Mouse (Mus musculus): ENCODE measurements around the gene Rasgrp3. TPM values are rescaled to one million over a fixed set of nuclear protein-coding genes. Genes with fewer than 3 reads are reported as not detected.

Gene Rasgrp3
- total RNA-seq, 2 experiments from 2014 or later = 11.6 to 17.2 TPM

DNA sequence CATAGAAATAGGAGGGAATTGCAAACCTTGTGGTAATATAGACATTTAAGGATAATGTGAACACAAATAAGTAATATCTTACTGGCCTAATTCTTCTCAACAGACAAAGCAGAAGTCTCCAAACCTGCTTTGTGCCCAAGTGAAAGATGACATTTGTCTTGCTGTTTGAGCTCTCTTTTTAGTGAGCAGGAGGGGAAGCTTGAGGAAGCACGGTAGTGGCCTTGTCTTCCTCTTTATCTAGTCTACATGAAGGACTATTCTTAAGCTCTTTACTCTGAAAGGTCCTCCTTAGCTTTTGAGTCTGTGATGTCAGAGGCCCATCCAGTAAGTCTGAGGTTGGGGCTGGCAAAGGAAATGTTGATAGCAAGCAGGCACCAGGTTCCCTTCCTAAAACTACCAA lies 43.1 kb downstream of the Rasgrp3 start:
- DNase-seq (ENCODE audit: extremely low spot score in 1 of 2, low spot score in 2 of 2) = no peak
- intact Hi-C loops (cut with DNase I) = no loop called here

DNA sequence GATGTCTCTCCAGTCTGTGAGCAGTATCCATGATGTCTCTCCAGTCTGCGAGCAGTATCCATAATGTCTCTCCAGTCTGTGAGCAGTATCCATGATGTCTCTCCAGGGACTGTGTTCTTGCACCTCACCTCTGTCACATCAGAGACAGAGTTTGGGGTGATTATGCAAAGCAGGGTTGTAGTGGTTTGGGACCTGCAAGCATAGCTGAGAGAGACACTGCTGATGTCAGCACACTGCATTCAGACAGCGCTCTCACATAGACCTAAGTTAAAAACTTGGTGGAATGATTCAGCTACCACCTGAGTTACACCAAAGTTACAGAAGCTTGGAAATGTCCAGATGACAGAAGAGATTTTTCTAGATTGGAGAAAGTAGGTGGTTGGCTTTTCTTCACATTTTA lies 44.0 kb downstream of the Rasgrp3 start:
- intact Hi-C loops (cut with DNase I) = no loop called here
- no peak for DNase-seq (ENCODE audit: extremely low spot score in 1 of 2, low spot score in 2 of 2)

DNA sequence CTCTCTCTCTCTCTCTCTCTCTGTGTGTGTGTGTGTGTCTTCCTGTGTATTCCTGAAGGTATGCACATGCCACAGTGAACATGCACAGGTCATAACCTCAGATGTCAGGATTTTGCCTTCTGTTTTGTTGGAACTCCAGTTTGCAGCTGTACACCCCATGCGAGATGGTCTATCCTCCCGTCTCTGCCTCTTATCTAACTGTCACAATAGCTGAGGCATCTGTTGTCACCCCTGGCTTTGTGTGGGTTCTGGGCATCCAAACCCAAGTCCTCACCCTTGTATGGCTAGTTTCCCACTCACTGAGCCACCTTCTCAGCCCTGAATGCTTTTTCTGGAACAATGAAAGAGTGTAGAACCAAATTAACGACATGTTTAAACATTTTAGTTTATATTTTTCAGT lies 44.7 kb downstream of the Rasgrp3 start:
- no peak for DNase-seq (ENCODE audit: extremely low spot score in 1 of 2, low spot score in 2 of 2)
- intact Hi-C loops (cut with DNase I) = no loop called here

DNA sequence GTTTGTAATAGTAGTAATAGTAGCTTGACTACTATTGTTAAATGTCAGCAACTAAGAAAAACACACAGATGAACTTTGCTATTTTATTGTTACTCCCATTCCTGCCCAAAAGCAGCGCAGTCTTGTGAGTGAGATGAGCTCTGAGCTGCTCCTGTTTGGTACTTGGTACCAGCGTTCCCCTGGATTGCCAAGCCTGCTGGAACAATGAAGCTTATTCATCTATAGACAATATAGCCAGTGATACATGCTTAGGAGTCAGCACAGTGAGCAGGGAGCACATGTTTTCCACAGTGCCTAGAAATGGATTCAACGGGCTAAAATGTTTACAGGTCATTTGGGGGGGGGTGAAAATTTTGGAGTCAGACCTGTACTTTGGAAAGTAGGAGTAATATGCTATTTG lies 50.5 kb downstream of the Rasgrp3 start:
- intact Hi-C loops (cut with DNase I) = no loop called here
- no peak for DNase-seq (ENCODE audit: extremely low spot score in 1 of 2, low spot score in 2 of 2)

DNA sequence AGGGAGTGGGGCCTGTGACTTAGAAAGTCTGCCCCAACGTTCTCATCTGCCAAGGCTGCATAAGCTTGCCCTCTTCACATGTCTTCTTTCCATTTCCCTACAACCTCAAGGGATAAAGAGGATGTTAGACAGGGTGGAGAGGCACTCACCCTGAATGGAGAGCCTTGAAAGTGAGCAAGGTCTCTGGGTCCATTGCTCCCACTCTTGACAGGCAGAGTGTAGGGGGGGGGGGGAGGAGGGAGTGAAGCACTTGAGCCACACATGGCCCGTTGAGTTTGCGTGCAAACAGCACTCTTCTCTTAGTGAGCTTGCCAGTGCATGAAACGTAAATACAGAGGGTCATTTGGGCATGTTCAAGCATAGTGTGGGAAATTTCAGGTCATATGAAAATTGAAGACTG lies 59.5 kb downstream of the Rasgrp3 start:
- no peak for DNase-seq (ENCODE audit: extremely low spot score in 1 of 2, low spot score in 2 of 2)
- intact Hi-C loops (cut with DNase I) = no loop called here

DNA sequence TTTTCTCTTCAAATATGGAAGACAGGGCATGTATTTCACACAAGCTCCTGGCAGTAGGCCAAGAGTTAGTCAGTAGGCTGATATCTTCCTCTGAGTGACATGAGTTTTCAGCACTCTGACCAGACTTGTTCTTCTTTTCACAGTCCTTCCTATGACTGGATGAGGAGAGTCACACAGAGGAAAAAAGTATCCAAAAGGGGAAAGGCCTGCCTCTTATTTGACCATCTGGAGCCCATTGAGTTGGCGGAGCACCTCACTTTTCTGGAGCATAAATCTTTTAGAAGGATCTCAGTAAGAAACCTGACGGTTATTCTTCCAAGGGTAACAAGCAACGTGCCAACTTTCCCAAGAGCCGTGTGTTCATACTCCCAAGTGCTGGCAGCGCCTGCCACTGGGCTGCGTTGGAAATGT lies 62.5 kb downstream of the Rasgrp3 start:
- DNase-seq (ENCODE audit: extremely low spot score in 1 of 2, low spot score in 2 of 2) = no peak
- intact Hi-C loops (cut with DNase I) = no loop called here

DNA sequence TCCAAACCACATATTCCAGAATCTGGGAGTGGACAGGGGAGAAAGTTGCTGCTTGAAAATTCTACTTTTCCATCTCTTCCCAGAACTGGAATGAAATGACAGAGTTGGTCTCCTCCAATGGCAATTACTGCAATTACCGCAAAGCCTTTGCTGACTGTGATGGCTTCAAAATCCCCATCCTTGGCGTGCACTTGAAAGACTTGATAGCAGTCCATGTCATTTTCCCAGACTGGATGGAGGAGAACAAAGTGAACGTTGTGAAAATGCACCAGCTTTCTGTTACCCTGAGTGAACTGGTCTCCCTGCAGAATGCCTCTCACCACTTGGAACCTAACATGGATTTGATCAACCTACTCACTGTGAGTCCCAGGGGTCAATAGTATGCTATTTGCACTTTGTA lies 67.3 kb downstream of the Rasgrp3 start:
- intact Hi-C loops (cut with DNase I) = no loop called here
- no peak for DNase-seq (ENCODE audit: extremely low spot score in 1 of 2, low spot score in 2 of 2)

DNA sequence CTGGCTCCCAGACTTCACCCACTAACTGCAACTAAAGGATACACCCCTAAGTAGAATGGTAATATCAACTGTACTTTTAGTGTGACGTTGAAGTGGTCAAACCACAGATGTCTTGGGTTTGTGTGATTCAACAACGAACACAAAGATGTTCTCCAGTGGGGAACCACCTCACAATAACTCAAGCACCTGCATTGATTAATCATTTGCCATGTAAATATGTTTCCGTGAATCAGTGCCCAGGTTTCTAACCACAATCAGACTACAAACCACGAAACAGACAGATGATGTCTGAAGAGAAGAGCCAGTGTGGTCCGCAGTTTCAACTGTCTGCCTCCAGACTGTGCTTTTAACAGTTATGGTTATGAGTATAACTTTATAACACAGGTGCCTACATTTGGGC lies 69.4 kb downstream of the Rasgrp3 start:
- intact Hi-C loops (cut with DNase I) = no loop called here
- DNase-seq (ENCODE audit: extremely low spot score in 1 of 2, low spot score in 2 of 2) = no peak

DNA sequence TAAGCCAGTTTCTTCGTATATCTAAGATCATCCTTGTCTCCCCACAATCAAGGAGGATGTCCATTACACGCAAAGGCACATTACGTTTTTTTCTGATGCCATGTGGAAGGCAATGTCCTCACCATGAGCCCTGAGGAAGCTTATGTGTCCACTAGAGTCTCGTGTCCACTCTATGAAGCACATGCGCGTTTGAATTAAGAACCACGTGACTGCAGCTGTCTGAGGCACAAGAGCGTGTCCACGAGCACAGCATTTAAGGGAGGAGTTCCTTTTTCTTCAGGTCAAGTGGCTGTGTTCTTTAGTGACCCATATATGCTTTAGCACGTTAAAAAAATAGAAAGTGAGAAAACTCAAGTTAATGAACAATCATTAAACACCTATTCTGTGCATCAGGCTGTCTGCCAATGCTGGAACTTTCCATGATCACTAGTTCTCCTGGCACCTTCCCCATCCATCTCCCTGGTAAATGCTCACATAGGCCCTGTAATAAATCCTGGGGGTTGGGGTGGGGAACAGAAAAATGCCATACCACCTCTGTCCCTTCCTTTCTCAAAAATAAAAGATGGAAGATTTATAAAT lies 70.5 kb downstream of the Rasgrp3 start:
- intact Hi-C loops (cut with DNase I) = no loop called here

DNA sequence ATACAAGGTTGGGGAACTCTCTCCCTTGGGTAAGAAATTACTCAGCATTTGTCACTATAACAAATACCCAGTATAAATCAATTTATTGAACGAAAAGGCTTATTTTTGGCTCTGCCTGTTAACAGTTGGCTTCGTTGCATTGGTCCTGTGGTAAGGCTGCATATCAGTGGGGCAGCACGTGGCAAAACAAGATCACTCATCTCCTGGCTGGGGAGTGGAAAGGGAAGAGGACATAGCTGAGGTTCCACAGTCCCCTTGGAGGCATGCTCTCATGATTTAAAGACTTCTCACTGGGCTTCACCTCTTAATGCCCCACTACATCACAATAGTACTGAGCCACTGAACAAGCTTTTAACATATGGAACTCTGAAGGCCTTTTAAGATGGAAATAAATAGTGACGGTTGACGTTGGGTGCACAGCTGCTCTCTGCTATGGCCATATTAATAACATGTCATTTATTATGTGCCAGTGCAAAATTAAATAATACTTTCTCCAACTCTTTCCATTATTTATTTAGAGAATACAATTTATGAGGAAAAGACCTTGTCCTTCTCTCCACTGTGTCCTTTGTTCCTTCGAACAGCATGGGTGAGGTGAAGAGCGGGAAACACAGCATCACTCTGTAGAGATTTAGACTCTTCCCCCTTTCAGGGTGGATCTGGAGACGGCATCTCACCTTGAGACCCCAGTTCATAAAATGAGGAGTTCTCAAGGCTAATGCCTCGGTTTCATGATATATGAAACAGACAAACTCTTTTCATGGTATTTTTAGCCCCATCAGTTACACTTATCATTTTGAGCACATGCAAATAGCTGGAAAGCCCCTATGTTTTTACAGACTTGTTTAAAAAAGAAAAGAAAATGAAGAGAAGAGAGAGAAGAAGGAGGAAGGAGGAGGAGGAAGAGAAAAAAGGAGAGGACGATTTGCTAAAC lies 71.3 kb downstream of the Rasgrp3 start:
- intact Hi-C loops (cut with DNase I) = no loop called here
- DNase-seq (ENCODE audit: extremely low spot score in 1 of 2, low spot score in 2 of 2) = no peak

More for the DNA sequence above, 70.5 kb downstream of the Rasgrp3 start:
- DNase-seq (ENCODE audit: extremely low spot score in 1 of 2, low spot score in 2 of 2) = no peak

DNA sequence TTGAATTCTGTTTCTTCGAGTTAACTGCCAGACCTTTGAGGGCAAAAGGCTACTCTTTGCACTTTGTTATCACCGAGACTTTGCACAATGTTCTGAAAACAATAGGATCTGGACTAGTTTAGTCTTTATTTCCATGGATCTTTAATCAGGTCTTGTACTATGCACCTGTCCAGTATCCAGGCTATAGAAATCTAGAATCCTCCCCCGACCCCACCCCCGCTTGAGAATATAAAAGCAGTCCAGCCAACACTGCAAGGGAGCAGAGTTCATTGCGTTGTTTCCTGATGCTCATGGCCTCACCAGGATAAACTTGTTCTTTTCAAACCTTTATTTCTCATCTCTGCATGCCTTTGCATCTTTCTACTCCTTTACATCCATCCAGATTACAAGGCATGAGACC lies 73.6 kb downstream of the Rasgrp3 start:
- DNase-seq (ENCODE audit: extremely low spot score in 1 of 2, low spot score in 2 of 2) = no peak
- intact Hi-C loops (cut with DNase I) = no loop called here

DNA sequence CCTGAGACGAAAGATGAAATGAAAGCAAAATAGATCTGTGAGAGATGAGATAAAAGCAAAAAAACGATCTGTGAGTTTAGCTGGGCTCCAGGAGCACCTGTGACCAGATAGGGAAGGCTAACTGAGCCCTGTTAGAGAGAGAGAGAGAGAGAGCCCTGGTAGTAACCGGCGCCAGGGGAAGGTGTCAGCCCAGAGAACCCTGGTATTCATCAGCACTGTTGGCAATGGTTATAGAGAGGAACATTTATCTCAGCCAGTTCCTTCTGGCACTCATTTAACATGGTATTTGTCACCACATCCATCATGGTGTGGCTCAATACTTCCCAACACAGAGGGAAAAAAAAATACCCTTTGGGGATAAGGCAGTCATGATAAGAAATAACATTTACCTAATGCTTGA lies 80.9 kb downstream of the Rasgrp3 start:
- DNase-seq (ENCODE audit: extremely low spot score in 1 of 2, low spot score in 2 of 2) = no peak

DNA sequence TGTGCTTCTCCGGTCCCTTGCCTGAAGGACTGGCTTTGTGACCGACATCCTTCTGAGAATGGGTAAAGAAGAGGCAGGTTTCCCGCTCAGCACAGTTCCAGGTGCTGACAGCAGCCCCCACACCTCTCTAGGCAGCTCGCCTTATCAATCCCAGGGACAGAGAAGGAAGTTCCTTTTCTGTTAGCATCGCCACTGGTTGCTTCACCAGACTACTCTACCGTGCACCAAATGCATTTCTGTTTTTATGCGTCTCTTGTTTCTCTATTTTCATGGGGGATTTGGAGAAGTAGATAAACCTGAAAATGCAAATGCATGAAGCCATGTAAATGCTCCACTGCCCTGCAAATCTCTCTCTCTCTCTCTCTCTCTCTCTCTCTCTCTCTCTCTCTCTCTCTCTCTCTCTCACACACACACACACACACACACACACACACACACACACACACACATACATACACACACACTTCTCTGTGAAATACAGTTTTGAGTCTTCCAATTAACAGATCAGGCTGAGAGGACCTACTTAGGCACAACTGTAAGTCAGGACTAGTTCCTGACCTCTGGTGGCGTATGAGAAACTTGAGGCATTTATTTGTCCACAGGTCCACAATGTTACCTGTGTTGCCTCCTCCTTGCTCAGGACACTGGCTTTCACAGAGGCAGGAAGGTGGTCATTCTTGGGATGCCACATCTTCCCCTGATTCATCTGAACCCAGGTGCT lies 82.6 kb downstream of the Rasgrp3 start:
- no peak for DNase-seq (ENCODE audit: extremely low spot score in 1 of 2, low spot score in 2 of 2)
- intact Hi-C loops (cut with DNase I) = no loop called here

More for the DNA sequence above, 80.9 kb downstream of the Rasgrp3 start:
- intact Hi-C loops (cut with DNase I) = no loop called here

DNA sequence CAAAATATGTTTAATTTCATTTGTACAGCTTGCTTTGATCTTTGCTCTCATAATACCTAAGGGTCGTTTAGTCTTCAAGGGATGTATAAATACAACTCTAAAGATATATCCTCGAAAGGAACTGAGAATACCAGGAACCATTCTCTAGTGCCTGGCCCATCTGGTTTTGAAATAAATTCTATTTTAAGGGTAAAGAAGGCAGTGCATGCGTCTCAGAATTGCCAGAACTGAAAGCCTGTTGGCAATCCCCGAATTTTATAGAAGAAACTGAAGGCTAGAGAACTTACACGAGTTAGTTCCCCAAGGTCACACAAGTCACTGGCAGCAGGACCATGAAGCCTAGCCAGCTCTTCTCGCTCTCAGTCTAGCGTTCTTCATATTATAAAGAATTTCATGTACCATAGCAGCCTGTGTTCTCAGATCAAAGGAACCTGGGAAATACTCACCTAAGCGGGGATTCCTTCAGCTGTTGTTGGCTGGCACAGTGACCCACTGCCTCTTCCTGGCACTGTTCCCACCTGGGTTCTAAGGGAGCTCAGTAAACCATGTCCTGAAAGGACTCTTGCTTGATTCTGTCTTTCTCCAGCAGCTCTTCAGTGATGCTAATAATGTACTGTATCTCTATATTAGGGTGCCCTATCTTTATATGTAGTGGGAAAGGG lies 83.7 kb downstream of the Rasgrp3 start:
- no peak for DNase-seq (ENCODE audit: extremely low spot score in 1 of 2, low spot score in 2 of 2)
- intact Hi-C loops (cut with DNase I) = no loop called here

DNA sequence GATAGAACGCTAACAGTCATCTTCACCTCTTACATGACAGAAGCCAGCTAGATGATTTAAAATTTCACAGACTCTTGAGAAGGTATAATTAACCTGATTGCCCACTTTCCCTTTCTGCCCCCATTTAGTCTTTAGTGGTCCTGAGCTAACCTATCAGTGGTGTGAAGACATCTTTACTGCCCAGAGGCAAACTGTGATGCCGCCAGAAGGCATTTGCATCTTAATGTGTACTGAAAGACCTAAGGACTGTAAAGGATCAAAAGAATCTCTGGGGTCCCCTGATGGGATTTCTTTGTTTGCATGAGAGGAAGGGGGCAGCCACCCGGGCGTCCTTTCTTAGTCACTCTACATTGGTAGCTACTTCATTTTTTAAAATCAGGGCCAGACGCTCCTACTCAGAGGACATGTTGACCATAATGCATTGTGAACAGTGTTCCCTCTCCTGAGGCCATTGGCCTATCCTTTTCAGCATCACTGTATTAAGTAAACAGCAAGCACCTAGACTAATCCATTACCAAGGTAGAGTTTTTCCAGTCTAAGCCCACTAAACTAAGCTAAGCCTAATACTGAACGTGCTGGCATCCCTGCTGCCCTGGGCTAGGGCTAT lies 85.6 kb downstream of the Rasgrp3 start:
- intact Hi-C loops (cut with DNase I) = no loop called here

DNA sequence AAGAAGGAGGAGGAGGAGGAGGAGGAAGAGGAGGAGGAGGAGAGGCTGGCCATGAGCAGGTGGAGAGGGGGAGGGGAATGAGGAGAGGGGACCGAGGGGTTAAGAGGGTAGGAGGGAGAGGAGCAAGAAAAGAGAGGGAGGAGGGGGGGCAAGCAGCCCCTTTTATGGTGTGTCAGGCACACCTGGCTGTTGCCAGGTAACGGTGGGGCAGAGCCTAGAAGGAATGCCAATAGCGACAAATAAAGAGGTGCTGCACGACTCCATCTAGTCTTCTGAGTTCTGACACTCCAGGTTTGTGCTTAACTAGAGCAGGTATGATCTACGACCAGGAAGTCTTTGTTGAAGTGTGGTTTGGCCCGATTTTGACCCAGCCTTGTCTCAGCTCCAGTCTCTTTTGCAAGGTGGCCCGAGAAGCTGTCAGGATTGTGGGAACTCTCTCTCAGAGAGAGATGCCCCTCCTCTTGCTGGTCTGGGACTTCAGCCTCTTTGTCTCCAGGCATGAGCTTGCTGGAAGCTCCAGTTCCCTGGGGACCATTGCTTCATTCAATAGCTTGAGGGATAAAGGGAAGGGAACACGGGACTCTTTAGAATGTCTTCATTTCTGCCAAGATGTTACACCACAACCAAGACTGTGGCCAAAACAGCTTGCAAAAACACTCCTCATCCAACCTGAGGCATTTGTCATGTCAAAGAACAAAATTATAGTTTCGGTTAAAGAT lies 86.8 kb downstream of the Rasgrp3 start:
- intact Hi-C loops (cut with DNase I) = no loop called here
- no peak for DNase-seq (ENCODE audit: extremely low spot score in 1 of 2, low spot score in 2 of 2)

More for the DNA sequence above, 85.6 kb downstream of the Rasgrp3 start:
- no peak for DNase-seq (ENCODE audit: extremely low spot score in 1 of 2, low spot score in 2 of 2)

DNA sequence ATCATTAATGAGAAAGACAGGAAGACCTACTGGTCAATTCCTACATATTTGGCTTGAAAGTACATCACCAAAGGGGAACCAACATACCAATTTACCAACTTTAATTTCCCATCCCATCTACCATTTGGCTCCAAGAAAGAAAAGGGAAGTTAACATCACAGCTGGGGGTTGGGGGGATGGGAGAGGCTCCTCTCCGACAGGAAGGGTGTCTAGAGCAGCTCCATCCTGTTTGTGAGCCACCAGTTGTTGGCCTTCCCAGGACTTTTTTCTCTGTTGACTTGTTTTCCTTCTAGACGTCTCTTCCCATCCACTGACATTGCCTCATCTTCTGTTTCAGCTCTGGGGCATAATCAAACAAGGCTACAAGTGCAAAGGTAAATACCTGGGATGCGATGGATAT lies 88.1 kb downstream of the Rasgrp3 start:
- DNase-seq (ENCODE audit: extremely low spot score in 1 of 2, low spot score in 2 of 2) = peak in 1 of 2 experiments; percentile 85
- intact Hi-C loops (cut with DNase I) = no loop called here

DNA sequence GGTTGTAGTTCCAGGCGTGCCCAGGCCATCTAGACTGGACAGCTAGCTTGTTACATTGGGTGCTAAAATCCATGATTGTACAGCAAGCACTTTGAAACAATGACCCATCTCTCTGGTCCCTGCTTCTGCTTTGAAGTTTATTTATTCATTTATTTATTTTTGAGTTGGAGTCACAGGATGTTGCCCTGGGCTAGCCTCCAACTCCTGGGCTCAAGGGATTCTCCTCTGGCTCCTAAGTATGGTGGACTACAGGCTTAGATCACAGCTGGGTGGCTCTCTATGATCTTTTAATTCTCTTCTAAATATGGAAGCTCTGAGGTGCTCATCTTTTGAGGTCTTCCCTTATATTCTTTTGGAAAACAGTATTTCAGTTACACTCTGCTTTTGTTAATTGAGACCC lies 90.7 kb downstream of the Rasgrp3 start:
- peak in 1 of 2 experiments; percentile 69 for DNase-seq (ENCODE audit: extremely low spot score in 1 of 2, low spot score in 2 of 2)
- intact Hi-C loops (cut with DNase I) = no loop called here

Data from left cerebral cortex, postnatal 10 days (tissue).